Mouse (Mus musculus) liver, embryonic 18 days (tissue): Measurements from ENCODE around the gene Rapgefl1. TPM values are rescaled to one million over a fixed set of nuclear protein-coding genes. Genes with fewer than 3 reads are reported as not detected.

Source experiments
- polyA plus RNA-seq: library from polyadenylated mRNA; depleted of rRNA; stranded (reverse); fragments of >200 nt; gene quantifications from 2 replicates; pipeline ENCODE4 v1.2.3, GENCODE M21; 2012; rRNA removed

Rapgefl1 gene
- 0.62 and 0.85 TPM in 2 replicates for polyA plus RNA-seq

GRCm38 (mm10) chr11:98836651-98837141, at the start of gene Rapgefl1:
TSS of gene Rapgefl1 (plus strand) at chr11:98836785.

GRCm38 (mm10) chr11:98795015-98795713, 41.4 kb upstream of the Rapgefl1 start, which contains the start of gene Msl1:
TSS of gene Msl1 (plus strand) at chr11:98795516.

GRCm38 (mm10) chr11:98804605-98805004, 32.0 kb upstream of the Rapgefl1 start, which contains the start of gene Casc3:
TSS of gene Casc3 (plus strand) at chr11:98804905.

GRCm38 (mm10) chr11:98863028-98863750, 26.6 kb downstream of the Rapgefl1 start, which contains the start of gene Wipf2:
TSS of gene Wipf2 (plus strand) at chr11:98863638.

Other genes with a start within 250 kb of the Rapgefl1 start
- gene Ormdl3, start 249.4 kb upstream of the Rapgefl1 start, polyA plus RNA-seq: 27.8 and 29.1 TPM in 2 replicates
- not detected in 2 replicates for gene Lrrc3c, start 238.5 kb upstream of the Rapgefl1 start, polyA plus RNA-seq
- 0.07 and 0.10 TPM in 2 replicates for gene Gm12355, start 211.1 kb upstream of the Rapgefl1 start, polyA plus RNA-seq
- not detected in 2 replicates for gene Gsdma3, start 210.4 kb upstream of the Rapgefl1 start, polyA plus RNA-seq
- gene Gsdma2, start 190.0 kb upstream of the Rapgefl1 start, polyA plus RNA-seq: not detected in 2 replicates
- gene Gsdma, start 172.4 kb upstream of the Rapgefl1 start, polyA plus RNA-seq: not detected in 2 replicates
- gene Psmd3, start 154.2 kb upstream of the Rapgefl1 start, polyA plus RNA-seq: 62.1 and 63.2 TPM in 2 replicates
- gene Csf3, start 135.5 kb upstream of the Rapgefl1 start, polyA plus RNA-seq: not detected in 2 replicates
- gene Med24, start 107.3 kb upstream of the Rapgefl1 start, polyA plus RNA-seq: 17.2 and 18.6 TPM in 2 replicates
- 11.4 and 13.3 TPM in 2 replicates for gene Thra, start 96.1 kb upstream of the Rapgefl1 start, polyA plus RNA-seq
- gene Nr1d1, start 61.5 kb upstream of the Rapgefl1 start, polyA plus RNA-seq: 0.97 and 1.4 TPM in 2 replicates
- gene Msl1, start 41.3 kb upstream of the Rapgefl1 start, polyA plus RNA-seq: 16.2 and 18.9 TPM in 2 replicates
- 9.3 and 11.4 TPM in 2 replicates for gene Casc3, start 31.9 kb upstream of the Rapgefl1 start, polyA plus RNA-seq
- gene Wipf2, start 26.9 kb downstream of the Rapgefl1 start, polyA plus RNA-seq: 1.7 and 2.3 TPM in 2 replicates
- gene Cdc6, start 71.0 kb downstream of the Rapgefl1 start, polyA plus RNA-seq: 13.2 and 13.4 TPM in 2 replicates
- 3.5 and 4.5 TPM in 2 replicates for gene Rara, start 91.0 kb downstream of the Rapgefl1 start, polyA plus RNA-seq
- gene Gjd3, start 146.2 kb downstream of the Rapgefl1 start, polyA plus RNA-seq: 0.07 TPM in 1 of 2 replicates, not detected in the other
- 47.3 and 52.6 TPM in 2 replicates for gene Top2a, start 187.4 kb downstream of the Rapgefl1 start, polyA plus RNA-seq
- gene Igfbp4, start 204.5 kb downstream of the Rapgefl1 start, polyA plus RNA-seq: 245 and 283 TPM in 2 replicates